Mouse (Mus musculus): ENCODE measurements at regions not wholly inside any gene's neighbourhood (a gene's known extent, or its start where the extent isn't known, plus 50 kb on each side); places are given as distances from the start of the nearest gene placed in this dataset.

- Histone ChIP-seq H3K27me3 (ENCODE audit: control insufficient read depth, insufficient read depth, insufficient read length) (no peaks in the 10 kb centered on the region), H3ac (ENCODE audit: control insufficient read depth, insufficient read length) (no peak overlapping the region), H3K4me2 (ENCODE audit: low read depth) (no peak overlapping the region), H3K4me3 (no peak overlapping the region), H3K36me3 (ENCODE audit: control insufficient read depth, insufficient read depth) (no peaks in the 10 kb centered on the region), H3K79me2 (ENCODE audit: control insufficient read depth, insufficient read depth) (no peaks in the 10 kb centered on the region)
- TF ChIP-seq TCF12 (IDR thresholded peaks at IDR 0.05; ENCODE audit: insufficient read depth, poor library complexity, severe bottlenecking), result no peak
- no peak for TF ChIP-seq MAX (IDR thresholded peaks at IDR 0.05; ENCODE audit: low read depth)
- TF ChIP-seq SRF (IDR thresholded peaks at IDR 0.05; ENCODE audit: control insufficient read depth, insufficient read length, low read depth), result no peak
- no peak for TF ChIP-seq REST (IDR thresholded peaks at IDR 0.05; ENCODE audit: insufficient read depth, insufficient read length)
- TF ChIP-seq POLR2A (IDR thresholded peaks at IDR 0.05; ENCODE audit: insufficient read length, low read depth), result no peak
- TF ChIP-seq USF1 (IDR thresholded peaks at IDR 0.05; ENCODE audit: low read depth), result no peak
- TF ChIP-seq E2F4 (IDR thresholded peaks at IDR 0.05; ENCODE audit: insufficient read depth), result no peak
- TF ChIP-seq TCF3 (IDR thresholded peaks at IDR 0.05; ENCODE audit: insufficient read length, low read depth), result no peak
- TF ChIP-seq MYOD1 (IDR thresholded peaks at IDR 0.05; ENCODE audit: control insufficient read depth in 1 of 3, insufficient read length in 2 of 3, low read depth in 2 of 3), result no peak
- TF ChIP-seq MYOG (IDR thresholded peaks at IDR 0.05; ENCODE audit: control insufficient read depth in 1 of 3, insufficient read depth in 1 of 3, insufficient read length in 2 of 3, low read depth in 2 of 3), result no peak
- no peak for TF ChIP-seq CEBPB (IDR thresholded peaks at IDR 0.05; ENCODE audit: insufficient read depth, poor library complexity, severe bottlenecking)
- TF ChIP-seq POLR2AphosphoS2 (IDR thresholded peaks at IDR 0.05; ENCODE audit: insufficient read length, low read depth), result no peak
Observed at GRCm38 (mm10) chr11:45138351-45138975, 521.3 kb downstream of the Ebf1 start.

- Histone ChIP-seq H3K4me2 (ENCODE audit: low read depth) (no peak overlapping the region), H3ac (ENCODE audit: control insufficient read depth, insufficient read length) (no peak overlapping the region), H3K27me3 (ENCODE audit: control insufficient read depth, insufficient read depth, insufficient read length) (no peaks in the 10 kb centered on the region), H3K79me2 (ENCODE audit: control insufficient read depth, insufficient read depth) (no peaks in the 10 kb centered on the region), H3K4me3 (no peak overlapping the region), H3K36me3 (ENCODE audit: control insufficient read depth, insufficient read depth) (no peaks in the 10 kb centered on the region)
- no peak for TF ChIP-seq MYOG (IDR thresholded peaks at IDR 0.05; ENCODE audit: control insufficient read depth in 1 of 3, insufficient read depth in 1 of 3, insufficient read length in 2 of 3, low read depth in 2 of 3)
- no peak for TF ChIP-seq E2F4 (IDR thresholded peaks at IDR 0.05; ENCODE audit: insufficient read depth)
- TF ChIP-seq TCF3 (IDR thresholded peaks at IDR 0.05; ENCODE audit: insufficient read length, low read depth), result no peak
- no peak for TF ChIP-seq POLR2AphosphoS2 (IDR thresholded peaks at IDR 0.05; ENCODE audit: insufficient read length, low read depth)
- TF ChIP-seq SRF (IDR thresholded peaks at IDR 0.05; ENCODE audit: control insufficient read depth, insufficient read length, low read depth), result no peak
- no peak for TF ChIP-seq CEBPB (IDR thresholded peaks at IDR 0.05; ENCODE audit: insufficient read depth, poor library complexity, severe bottlenecking)
- TF ChIP-seq USF1 (IDR thresholded peaks at IDR 0.05; ENCODE audit: low read depth), result no peak
- no peak for TF ChIP-seq MYOD1 (IDR thresholded peaks at IDR 0.05; ENCODE audit: control insufficient read depth in 1 of 3, insufficient read length in 2 of 3, low read depth in 2 of 3)
- no peak for TF ChIP-seq TCF12 (IDR thresholded peaks at IDR 0.05; ENCODE audit: insufficient read depth, poor library complexity, severe bottlenecking)
- TF ChIP-seq REST (IDR thresholded peaks at IDR 0.05; ENCODE audit: insufficient read depth, insufficient read length), result no peak
- TF ChIP-seq POLR2A (IDR thresholded peaks at IDR 0.05; ENCODE audit: insufficient read length, low read depth), result no peak
- TF ChIP-seq MAX (IDR thresholded peaks at IDR 0.05; ENCODE audit: low read depth), result no peak
Observed at GRCm38 (mm10) chr11:45140490-45140889, 523.4 kb downstream of the Ebf1 start.

GRCm38 (mm10) chr11:45154070-45154469 is 537.0 kb downstream of the Ebf1 start:
- Histone ChIP-seq H3K27me3 (ENCODE audit: control insufficient read depth, insufficient read depth, insufficient read length) (no peaks in the 10 kb centered on the region), H3K79me2 (ENCODE audit: control insufficient read depth, insufficient read depth) (no peaks in the 10 kb centered on the region), H3K4me3 (no peak overlapping the region), H3ac (ENCODE audit: control insufficient read depth, insufficient read length) (no peak overlapping the region), H3K4me2 (ENCODE audit: low read depth) (no peak overlapping the region), H3K36me3 (ENCODE audit: control insufficient read depth, insufficient read depth) (no peaks in the 10 kb centered on the region)
- TF ChIP-seq MAX (IDR thresholded peaks at IDR 0.05; ENCODE audit: low read depth) (no peak), REST (IDR thresholded peaks at IDR 0.05; ENCODE audit: insufficient read depth, insufficient read length) (no peak), USF1 (IDR thresholded peaks at IDR 0.05; ENCODE audit: low read depth) (no peak), TCF3 (IDR thresholded peaks at IDR 0.05; ENCODE audit: insufficient read length, low read depth) (no peak), MYOD1 (IDR thresholded peaks at IDR 0.05; ENCODE audit: control insufficient read depth in 1 of 3, insufficient read length in 2 of 3, low read depth in 2 of 3) (no peak), E2F4 (IDR thresholded peaks at IDR 0.05; ENCODE audit: insufficient read depth) (no peak), MYOG (IDR thresholded peaks at IDR 0.05; ENCODE audit: control insufficient read depth in 1 of 3, insufficient read depth in 1 of 3, insufficient read length in 2 of 3, low read depth in 2 of 3) (no peak), SRF (IDR thresholded peaks at IDR 0.05; ENCODE audit: control insufficient read depth, insufficient read length, low read depth) (no peak), POLR2A (IDR thresholded peaks at IDR 0.05; ENCODE audit: insufficient read length, low read depth) (no peak), TCF12 (IDR thresholded peaks at IDR 0.05; ENCODE audit: insufficient read depth, poor library complexity, severe bottlenecking) (no peak), CEBPB (IDR thresholded peaks at IDR 0.05; ENCODE audit: insufficient read depth, poor library complexity, severe bottlenecking) (no peak)

GRCm38 (mm10) chr11:45154497-45154896 is 537.4 kb downstream of the Ebf1 start:
- no peak overlapping the region for H3K4me3 ChIP-seq
- TF ChIP-seq MYOG (IDR thresholded peaks at IDR 0.05; ENCODE audit: control insufficient read depth in 1 of 3, insufficient read depth in 1 of 3, insufficient read length in 2 of 3, low read depth in 2 of 3), result no peak

GRCm38 (mm10) chr11:45155782-45156181 is 538.7 kb downstream of the Ebf1 start:
- H3K36me3 ChIP-seq (ENCODE audit: control insufficient read depth, insufficient read depth), result no peaks in the 10 kb centered on the region
- TF ChIP-seq POLR2A (IDR thresholded peaks at IDR 0.05; ENCODE audit: insufficient read length, low read depth) (no peak), POLR2AphosphoS2 (IDR thresholded peaks at IDR 0.05; ENCODE audit: insufficient read length, low read depth) (no peak), TCF3 (IDR thresholded peaks at IDR 0.05; ENCODE audit: insufficient read length, low read depth) (no peak), TCF12 (IDR thresholded peaks at IDR 0.05; ENCODE audit: insufficient read depth, poor library complexity, severe bottlenecking) (no peak), MAX (IDR thresholded peaks at IDR 0.05; ENCODE audit: low read depth) (no peak), MYOG (IDR thresholded peaks at IDR 0.05; ENCODE audit: control insufficient read depth in 1 of 3, insufficient read depth in 1 of 3, insufficient read length in 2 of 3, low read depth in 2 of 3) (no peak), CEBPB (IDR thresholded peaks at IDR 0.05; ENCODE audit: insufficient read depth, poor library complexity, severe bottlenecking) (no peak), SRF (IDR thresholded peaks at IDR 0.05; ENCODE audit: control insufficient read depth, insufficient read length, low read depth) (no peak)
- H3K4me3 ChIP-seq, result no peak overlapping the region
- no peaks in the 10 kb centered on the region for H3K27me3 ChIP-seq (ENCODE audit: control insufficient read depth, insufficient read depth, insufficient read length)
- no peak overlapping the region for H3ac ChIP-seq (ENCODE audit: control insufficient read depth, insufficient read length)
- H3K79me2 ChIP-seq (ENCODE audit: control insufficient read depth, insufficient read depth), result no peaks in the 10 kb centered on the region
- H3K4me2 ChIP-seq (ENCODE audit: low read depth), result no peak overlapping the region

More at GRCm38 (mm10) chr11:45154497-45154896, 537.4 kb downstream of the Ebf1 start:
- no peak overlapping the region for H3K4me2 ChIP-seq (ENCODE audit: low read depth)
- H3K79me2 ChIP-seq (ENCODE audit: control insufficient read depth, insufficient read depth), result no peaks in the 10 kb centered on the region
- no peak overlapping the region for H3ac ChIP-seq (ENCODE audit: control insufficient read depth, insufficient read length)
- no peaks in the 10 kb centered on the region for H3K36me3 ChIP-seq (ENCODE audit: control insufficient read depth, insufficient read depth)
- no peaks in the 10 kb centered on the region for H3K27me3 ChIP-seq (ENCODE audit: control insufficient read depth, insufficient read depth, insufficient read length)
